19 mouse cellular contexts compared by ENCODE assay signal in genomic region chr2:109816993-109817392, GRCm38 (mm10).
DNase-seq lines count a peak whose midpoint lies in the region; ATAC-seq lines count a peak whose summit lies in the region.
"Had no signal": no experiment of that assay in that cellular context is flagged by ENCODE, and none has a peak within 500 bp of the region (broad histone marks: within the 10 kb centered on the region; RNA-seq: fewer than 3 reads in every experiment).

No protein-coding gene starts in this region.

- H3K4me3 ChIP-seq in midbrain, embryonic 11.5 days (ENCODE audit: low read depth, low read length), result no peak overlapping the region
- no peak overlapping the region for H3K4me3 ChIP-seq in midbrain, embryonic 16.5 days (ENCODE audit: low read depth, low read length)
- no peak overlapping the region for H3K4me3 ChIP-seq in midbrain, embryonic 12.5 days
- H3K4me3 ChIP-seq in midbrain, embryonic 15.5 days, result no peak overlapping the region

- no peaks in the 10 kb centered on the region for H3K9me3 ChIP-seq in midbrain, embryonic 11.5 days (ENCODE audit: control insufficient read depth, low read length)
- no peaks in the 10 kb centered on the region for H3K9me3 ChIP-seq in midbrain, embryonic 16.5 days (replicated peaks; ENCODE audit: control insufficient read depth, low read length, poor library complexity, severe bottlenecking)
- H3K9me3 ChIP-seq in midbrain, embryonic 12.5 days, result no peaks in the 10 kb centered on the region
- H3K9me3 ChIP-seq in midbrain, embryonic 15.5 days, result no peaks in the 10 kb centered on the region
- H3K9me3 ChIP-seq: G1E had no signal

- no peaks in the 10 kb centered on the region for H3K36me3 ChIP-seq in midbrain, embryonic 11.5 days (ENCODE audit: control insufficient read depth, insufficient read depth, low read length)
- H3K36me3 ChIP-seq in midbrain, embryonic 16.5 days (ENCODE audit: control insufficient read depth, insufficient read depth, low read length), result no peaks in the 10 kb centered on the region
- H3K36me3 ChIP-seq in midbrain, embryonic 12.5 days, result no peaks in the 10 kb centered on the region
- H3K36me3 ChIP-seq in midbrain, embryonic 15.5 days (replicated peaks), result no peaks in the 10 kb centered on the region
- H3K36me3 ChIP-seq: G1E had no signal

- H3K4me2 ChIP-seq in midbrain, embryonic 11.5 days, result no peak overlapping the region
- H3K4me2 ChIP-seq in midbrain, embryonic 16.5 days (ENCODE audit: low read length), result no peak overlapping the region
- H3K4me2 ChIP-seq in midbrain, embryonic 12.5 days (replicated peaks), result no peak overlapping the region
- no peak overlapping the region for H3K4me2 ChIP-seq in midbrain, embryonic 15.5 days

- H3K27ac ChIP-seq in midbrain, embryonic 11.5 days (ENCODE audit: low read depth, low read length), result no peak overlapping the region
- no peak overlapping the region for H3K27ac ChIP-seq in midbrain, embryonic 16.5 days (ENCODE audit: low read length)
- no peak overlapping the region for H3K27ac ChIP-seq in midbrain, embryonic 12.5 days (replicated peaks)
- H3K27ac ChIP-seq in midbrain, embryonic 15.5 days, result no peak overlapping the region

- 93% methylated on average over 1 of the region's 1 CpGs for WGBS in midbrain, embryonic 11.5 days
- 82% methylated on average over 1 of the region's 1 CpGs for WGBS in midbrain, embryonic 16.5 days
- WGBS in midbrain, embryonic 12.5 days, result 87% methylated on average over 1 of the region's 1 CpGs
- 71% methylated on average over 1 of the region's 1 CpGs for WGBS in midbrain, embryonic 15.5 days

- no peak overlapping the region for H3K9ac ChIP-seq in midbrain, embryonic 11.5 days (ENCODE audit: low read length)
- no peak overlapping the region for H3K9ac ChIP-seq in midbrain, embryonic 16.5 days (ENCODE audit: low read depth, low read length)
- H3K9ac ChIP-seq in midbrain, embryonic 12.5 days (replicated peaks), result no peak overlapping the region
- no peak overlapping the region for H3K9ac ChIP-seq in midbrain, embryonic 15.5 days

- H3K4me1 ChIP-seq in midbrain, embryonic 11.5 days (ENCODE audit: control insufficient read depth, insufficient read depth, low read length), result no peaks in the 10 kb centered on the region; the same call in 1 of the 2 replicates
- no peaks in the 10 kb centered on the region for H3K4me1 ChIP-seq in midbrain, embryonic 16.5 days (ENCODE audit: control insufficient read depth, insufficient read depth, low read length)
- no peaks in the 10 kb centered on the region for H3K4me1 ChIP-seq in midbrain, embryonic 12.5 days
- H3K4me1 ChIP-seq in midbrain, embryonic 15.5 days, result no peaks in the 10 kb centered on the region

- no peak for DNase-seq in midbrain, embryonic 11.5 days (ENCODE audit: low spot score, missing footprints)
- DNase-seq: adrenal gland, adult 2 months; adrenal gland, adult 8-10 months; adrenal gland, postnatal 10 days; adrenal gland, postnatal 14 days; adrenal gland, postnatal 25 days; adrenal gland, postnatal 36 days; B cell, adult 2 months; cerebellum, adult 11 months; cerebellum, adult 11-12 months; cerebellum, adult 18-20 months had no signal

- no peaks in the 10 kb centered on the region for H3K27me3 ChIP-seq in midbrain, embryonic 11.5 days (ENCODE audit: control insufficient read depth, insufficient read depth, low read length)
- H3K27me3 ChIP-seq in midbrain, embryonic 16.5 days (ENCODE audit: control insufficient read depth, insufficient read depth, low read depth, low read length), result no peaks in the 10 kb centered on the region
- no peaks in the 10 kb centered on the region for H3K27me3 ChIP-seq in midbrain, embryonic 12.5 days
- no peaks in the 10 kb centered on the region for H3K27me3 ChIP-seq in midbrain, embryonic 15.5 days (replicated peaks)
- H3K27me3 ChIP-seq: CH12.LX, Patski had no signal

- ATAC-seq in midbrain, embryonic 11.5 days (ENCODE audit: low FRiP score), result peak; percentile 63; the same call in 1 of the 2 replicates
- ATAC-seq in midbrain, embryonic 16.5 days, result no peak
- 0 out of 2 replicates have a peak, but pooled peaks have one; percentile 58 for ATAC-seq in midbrain, embryonic 12.5 days (ENCODE audit: low FRiP score, low read depth)
- ATAC-seq in midbrain, embryonic 15.5 days (replicated peaks), result no peak
- ATAC-seq: activated CD4-positive, CD25-positive, alpha-beta regulatory T cell, adult 4 months; CD4-positive, CD25-positive, alpha-beta regulatory T cell, adult 4 months; Patski had no signal

Comparison
In these comparisons a context has a peak if more than half of its experiments do, and no peak if none do; other contexts are left out.
1. ATAC-seq: peak in midbrain, embryonic 11.5 days (single experiment) and midbrain, embryonic 12.5 days (single experiment); none in midbrain, embryonic 16.5 days (single experiment) and midbrain, embryonic 15.5 days (single experiment).